Mouse (Mus musculus): ENCODE results near the gene 1110004F10Rik. TPM values are rescaled to one million over a fixed set of nuclear protein-coding genes. Genes with fewer than 3 reads are reported as not detected.

The 1110004F10Rik gene
- total and polyA plus RNA-seq, 3 experiments: 38.9 to 54.0 (median 51.3) TPM

GRCm38 (mm10) chr7:116121202-116121601 is 82.0 kb downstream of the 1110004F10Rik start:
- 86% methylated on average over 11 of the region's 11 CpGs for WGBS
- no peaks in the 10 kb centered on the region for H3K4me1 ChIP-seq (ENCODE audit: control insufficient read depth, insufficient read depth, low read length)
- no peak overlapping the region for H3K9ac ChIP-seq (ENCODE audit: low read depth, low read length)
- H3K27ac ChIP-seq: no peak overlapping the region
- H3K4me3 ChIP-seq: no peak overlapping the region
- TF ChIP-seq EP300 (IDR thresholded peaks at IDR 0.05; ENCODE audit: insufficient read depth, low read depth, low read length): no peak
- TF ChIP-seq CTCF (IDR thresholded peaks at IDR 0.05): no peak
- TF ChIP-seq POLR2A (IDR thresholded peaks at IDR 0.05; ENCODE audit: insufficient read depth, low read depth, low read length): no peak
- H3K36me3 ChIP-seq (ENCODE audit: control insufficient read depth, insufficient read depth, low read length): no peaks in the 10 kb centered on the region
- DNase-seq: no peak
- intact Hi-C loops (cut with DNase I): no loop called here
- H3K27me3 ChIP-seq (ENCODE audit: control insufficient read depth, insufficient read depth, low read length): no peaks in the 10 kb centered on the region
- H3K79me2 ChIP-seq (replicated peaks; ENCODE audit: control insufficient read depth, insufficient read depth, low read length): no peaks in the 10 kb centered on the region

GRCm38 (mm10) chr7:116122981-116123596 is 83.9 kb downstream of the 1110004F10Rik start:
- intact Hi-C loops (cut with DNase I): no loop called here
- 77% methylated on average over 13 of the region's 13 CpGs for WGBS
- no peak overlapping the region for H3K9ac ChIP-seq (ENCODE audit: low read depth, low read length)
- no peak for DNase-seq
- H3K27me3 ChIP-seq (ENCODE audit: control insufficient read depth, insufficient read depth, low read length): no peaks in the 10 kb centered on the region
- TF ChIP-seq POLR2A (IDR thresholded peaks at IDR 0.05; ENCODE audit: insufficient read depth, low read depth, low read length) (no peak), CTCF (IDR thresholded peaks at IDR 0.05) (no peak), EP300 (IDR thresholded peaks at IDR 0.05; ENCODE audit: insufficient read depth, low read depth, low read length) (no peak)
- no peak overlapping the region for H3K27ac ChIP-seq
- no peak overlapping the region for H3K4me3 ChIP-seq
- H3K36me3 ChIP-seq (ENCODE audit: control insufficient read depth, insufficient read depth, low read length): no peaks in the 10 kb centered on the region
- no peaks in the 10 kb centered on the region for H3K4me1 ChIP-seq (ENCODE audit: control insufficient read depth, insufficient read depth, low read length)
- H3K79me2 ChIP-seq (replicated peaks; ENCODE audit: control insufficient read depth, insufficient read depth, low read length): no peaks in the 10 kb centered on the region

- Histone ChIP-seq H3K27me3 (ENCODE audit: control insufficient read depth, insufficient read depth, low read length) (no peaks in the 10 kb centered on the region), H3K4me1 (ENCODE audit: control insufficient read depth, insufficient read depth, low read length) (no peaks in the 10 kb centered on the region), H3K27ac (no peak overlapping the region), H3K4me3 (no peak overlapping the region), H3K9ac (ENCODE audit: low read depth, low read length) (no peak overlapping the region), H3K79me2 (replicated peaks; ENCODE audit: control insufficient read depth, insufficient read depth, low read length) (no peaks in the 10 kb centered on the region), H3K36me3 (ENCODE audit: control insufficient read depth, insufficient read depth, low read length) (no peaks in the 10 kb centered on the region)
- TF ChIP-seq CTCF (IDR thresholded peaks at IDR 0.05) (no peak), EP300 (IDR thresholded peaks at IDR 0.05; ENCODE audit: insufficient read depth, low read depth, low read length) (no peak), POLR2A (IDR thresholded peaks at IDR 0.05; ENCODE audit: insufficient read depth, low read depth, low read length) (no peak)
- intact Hi-C loops (cut with DNase I): no loop called here
- 70% methylated on average over 2 of the region's 2 CpGs for WGBS
- DNase-seq: no peak
Measured at GRCm38 (mm10) chr7:116123597-116123985, 84.4 kb downstream of the 1110004F10Rik start.

GRCm38 (mm10) chr7:116124057-116124456 is 84.9 kb downstream of the 1110004F10Rik start:
- H3K4me1 ChIP-seq (ENCODE audit: control insufficient read depth, insufficient read depth, low read length): no peaks in the 10 kb centered on the region
- no peaks in the 10 kb centered on the region for H3K36me3 ChIP-seq (ENCODE audit: control insufficient read depth, insufficient read depth, low read length)
- no peak for DNase-seq
- H3K9ac ChIP-seq (ENCODE audit: low read depth, low read length): no peak overlapping the region
- H3K27ac ChIP-seq: no peak overlapping the region
- WGBS: 88% methylated on average over 12 of the region's 12 CpGs
- TF ChIP-seq EP300 (IDR thresholded peaks at IDR 0.05; ENCODE audit: insufficient read depth, low read depth, low read length): no peak
- no peak for TF ChIP-seq POLR2A (IDR thresholded peaks at IDR 0.05; ENCODE audit: insufficient read depth, low read depth, low read length)
- TF ChIP-seq CTCF (IDR thresholded peaks at IDR 0.05): no peak
- no peaks in the 10 kb centered on the region for H3K79me2 ChIP-seq (replicated peaks; ENCODE audit: control insufficient read depth, insufficient read depth, low read length)
- intact Hi-C loops (cut with DNase I): no loop called here
- no peaks in the 10 kb centered on the region for H3K27me3 ChIP-seq (ENCODE audit: control insufficient read depth, insufficient read depth, low read length)
- H3K4me3 ChIP-seq: no peak overlapping the region

- Histone ChIP-seq H3K79me2 (replicated peaks; ENCODE audit: control insufficient read depth, insufficient read depth, low read length) (no peaks in the 10 kb centered on the region), H3K27me3 (ENCODE audit: control insufficient read depth, insufficient read depth, low read length) (no peaks in the 10 kb centered on the region), H3K4me3 (no peak overlapping the region), H3K4me1 (ENCODE audit: control insufficient read depth, insufficient read depth, low read length) (no peaks in the 10 kb centered on the region), H3K9ac (ENCODE audit: low read depth, low read length) (no peak overlapping the region), H3K27ac (no peak overlapping the region), H3K36me3 (ENCODE audit: control insufficient read depth, insufficient read depth, low read length) (no peaks in the 10 kb centered on the region)
- intact Hi-C loops (cut with DNase I): no loop called here
- no peak for TF ChIP-seq EP300 (IDR thresholded peaks at IDR 0.05; ENCODE audit: insufficient read depth, low read depth, low read length)
- TF ChIP-seq POLR2A (IDR thresholded peaks at IDR 0.05; ENCODE audit: insufficient read depth, low read depth, low read length): no peak
- no peak for TF ChIP-seq CTCF (IDR thresholded peaks at IDR 0.05)
- 77% methylated on average over 7 of the region's 7 CpGs for WGBS
- DNase-seq: no peak
Measured at GRCm38 (mm10) chr7:116125671-116126070, 86.5 kb downstream of the 1110004F10Rik start.

GRCm38 (mm10) chr7:116127052-116127451 is 87.9 kb downstream of the 1110004F10Rik start:
- H3K9ac ChIP-seq (ENCODE audit: low read depth, low read length): no peak overlapping the region
- H3K4me1 ChIP-seq (ENCODE audit: control insufficient read depth, insufficient read depth, low read length): no peaks in the 10 kb centered on the region
- no peaks in the 10 kb centered on the region for H3K79me2 ChIP-seq (replicated peaks; ENCODE audit: control insufficient read depth, insufficient read depth, low read length)
- H3K36me3 ChIP-seq (ENCODE audit: control insufficient read depth, insufficient read depth, low read length): no peaks in the 10 kb centered on the region
- DNase-seq: no peak
- 86% methylated on average over 2 of the region's 2 CpGs for whole genome bisulfite sequencing
- TF ChIP-seq POLR2A (IDR thresholded peaks at IDR 0.05; ENCODE audit: insufficient read depth, low read depth, low read length) (no peak), EP300 (IDR thresholded peaks at IDR 0.05; ENCODE audit: insufficient read depth, low read depth, low read length) (no peak), CTCF (IDR thresholded peaks at IDR 0.05) (no peak)
- H3K27me3 ChIP-seq (ENCODE audit: control insufficient read depth, insufficient read depth, low read length): no peaks in the 10 kb centered on the region
- H3K4me3 ChIP-seq: no peak overlapping the region
- intact Hi-C loops (cut with DNase I): no loop called here
- H3K27ac ChIP-seq: no peak overlapping the region

Measured in heart, adult 2 months (tissue).